Mouse (Mus musculus): ENCODE measurements around the gene Eif4g3. TPM values are rescaled to one million over a fixed set of nuclear protein-coding genes. Genes with fewer than 3 reads are reported as not detected.

Eif4g3 gene
- polyA plus RNA-seq, 1 experiment: 382 TPM

DNA sequence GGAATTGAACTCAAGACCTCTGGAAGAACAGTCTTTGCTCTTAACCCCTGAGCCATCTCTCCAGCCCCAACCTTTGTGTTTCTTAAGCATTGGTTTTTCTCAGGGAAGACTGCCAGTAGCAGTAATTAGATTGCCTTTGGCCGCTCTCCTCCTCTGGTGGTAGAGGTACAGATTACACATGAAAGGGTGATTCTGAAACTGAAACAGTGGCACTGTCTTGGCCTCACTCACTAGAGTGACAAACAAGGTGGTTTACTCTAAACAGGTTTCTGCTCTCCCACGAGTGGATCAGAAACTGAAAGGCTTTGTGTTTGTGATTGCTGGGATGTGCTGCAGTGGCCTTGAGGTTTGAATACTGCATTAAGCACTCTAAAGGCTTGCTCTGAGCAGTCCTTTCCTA is 96.7 kb downstream of the Eif4g3 start:
- peaks cover 13% of the 10 kb centered on the region for H3K4me1 ChIP-seq (ENCODE audit: control insufficient read depth, insufficient read depth, low read length)
- TF ChIP-seq CTCF (IDR thresholded peaks at IDR 0.05; ENCODE audit: insufficient read depth, low read depth, low read length): no peak
- no peak for TF ChIP-seq POLR2A (IDR thresholded peaks at IDR 0.05; ENCODE audit: insufficient read depth, low read depth, low read length)
- WGBS: 53% methylated on average over 2 of the region's 2 CpGs
- no peak overlapping the region for H3K4me3 ChIP-seq (ENCODE audit: insufficient read depth, low read depth, low read length)
- no peak overlapping the region for H3K27ac ChIP-seq (ENCODE audit: insufficient read depth, low read depth, low read length)

DNA sequence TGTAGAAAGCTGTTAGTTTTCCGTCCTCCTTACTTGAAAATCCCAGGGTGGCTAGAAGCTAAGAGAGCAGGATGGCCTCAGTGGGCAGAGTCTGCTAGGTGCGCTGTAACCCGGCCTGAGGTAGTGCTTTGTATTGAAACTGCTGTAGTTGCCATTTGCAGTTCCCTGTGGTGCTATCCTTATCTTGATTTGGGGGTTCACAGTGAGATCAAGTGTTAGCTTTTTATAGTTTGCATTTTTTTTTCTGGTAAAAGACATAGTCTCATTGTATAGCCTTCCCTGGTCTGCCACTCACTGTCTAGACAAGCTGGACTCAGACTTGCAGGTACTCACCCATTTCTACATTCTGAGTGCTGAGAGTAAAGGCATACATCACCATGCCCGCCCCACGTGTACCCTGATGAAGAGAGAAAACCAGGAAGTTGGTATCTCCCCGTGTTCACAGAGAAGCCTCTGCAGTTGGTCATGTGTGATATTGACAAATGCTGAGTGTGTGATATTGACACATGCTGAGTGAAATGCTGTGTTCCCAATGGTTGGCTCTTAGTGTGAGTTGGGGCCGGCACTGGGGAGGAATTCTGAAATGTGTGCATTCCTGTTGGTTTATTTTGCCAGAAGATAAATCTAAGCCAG is 98.9 kb downstream of the Eif4g3 start:
- Histone ChIP-seq H3K27ac (ENCODE audit: insufficient read depth, low read depth, low read length) (no peak overlapping the region), H3K4me3 (ENCODE audit: insufficient read depth, low read depth, low read length) (no peak overlapping the region), H3K4me1 (ENCODE audit: control insufficient read depth, insufficient read depth, low read length) (peaks cover 2% of the 10 kb centered on the region; the same call in 1 of the 2 replicates)
- TF ChIP-seq POLR2A (IDR thresholded peaks at IDR 0.05; ENCODE audit: insufficient read depth, low read depth, low read length) (no peak), CTCF (IDR thresholded peaks at IDR 0.05; ENCODE audit: insufficient read depth, low read depth, low read length) (no peak)
- WGBS: 86% methylated on average over 7 of the region's 7 CpGs

DNA sequence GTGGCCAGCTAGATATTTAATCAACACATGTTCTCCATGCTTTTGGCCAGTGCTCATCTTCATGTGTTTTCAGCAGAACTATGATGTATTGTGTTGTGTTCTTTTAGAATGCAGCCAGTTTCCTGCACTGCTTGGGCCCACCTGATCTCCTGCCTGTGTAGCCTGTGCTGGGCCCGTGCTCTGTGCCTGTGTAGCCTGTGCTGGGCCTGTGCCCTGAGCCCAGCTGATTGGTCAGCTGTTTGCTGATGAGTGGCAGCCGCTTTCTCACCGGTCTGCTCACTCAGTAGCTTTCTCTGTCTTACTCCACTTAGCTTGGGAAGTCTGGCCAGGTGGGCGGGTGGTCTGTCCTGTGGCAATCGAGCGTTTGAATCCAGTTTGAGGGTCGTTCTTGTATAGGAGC is 107.6 kb downstream of the Eif4g3 start:
- no peak for TF ChIP-seq POLR2A (IDR thresholded peaks at IDR 0.05; ENCODE audit: insufficient read depth, low read depth, low read length)
- TF ChIP-seq CTCF (IDR thresholded peaks at IDR 0.05; ENCODE audit: insufficient read depth, low read depth, low read length): no peak
- Histone ChIP-seq H3K4me3 (ENCODE audit: insufficient read depth, low read depth, low read length) (no peak overlapping the region), H3K4me1 (ENCODE audit: control insufficient read depth, insufficient read depth, low read length) (peaks cover 10% of the 10 kb centered on the region; the same call in 1 of the 2 replicates), H3K27ac (ENCODE audit: insufficient read depth, low read depth, low read length) (no peak overlapping the region)
- WGBS: 69% methylated on average over 7 of the region's 7 CpGs

DNA sequence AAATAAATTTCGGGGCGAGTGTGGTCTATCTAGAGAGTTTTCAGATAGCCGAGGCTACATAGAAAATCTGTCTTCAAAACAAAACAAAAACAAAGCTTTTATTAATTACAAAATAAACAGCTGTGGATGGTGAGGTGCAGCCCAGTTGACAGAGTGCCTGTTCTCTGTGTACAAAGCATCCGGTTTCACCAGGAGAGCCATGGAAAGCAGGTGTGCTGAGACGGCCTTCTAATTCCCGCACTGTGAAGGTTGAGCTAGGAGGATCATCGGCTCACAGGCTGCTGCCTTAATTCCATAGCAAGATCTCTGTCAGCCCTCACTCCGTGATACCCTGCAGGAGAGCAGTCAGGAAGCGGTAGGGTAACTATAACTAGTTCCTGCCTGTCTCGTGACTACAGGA is 109.0 kb downstream of the Eif4g3 start:
- no peak for TF ChIP-seq POLR2A (IDR thresholded peaks at IDR 0.05; ENCODE audit: insufficient read depth, low read depth, low read length)
- TF ChIP-seq CTCF (IDR thresholded peaks at IDR 0.05; ENCODE audit: insufficient read depth, low read depth, low read length): no peak
- no peak overlapping the region for H3K27ac ChIP-seq (ENCODE audit: insufficient read depth, low read depth, low read length)
- H3K4me1 ChIP-seq (ENCODE audit: control insufficient read depth, insufficient read depth, low read length): peaks cover 10% of the 10 kb centered on the region; the same call in 1 of the 2 replicates
- H3K4me3 ChIP-seq (ENCODE audit: insufficient read depth, low read depth, low read length): no peak overlapping the region
- WGBS: 76% methylated on average over 10 of the region's 10 CpGs

DNA sequence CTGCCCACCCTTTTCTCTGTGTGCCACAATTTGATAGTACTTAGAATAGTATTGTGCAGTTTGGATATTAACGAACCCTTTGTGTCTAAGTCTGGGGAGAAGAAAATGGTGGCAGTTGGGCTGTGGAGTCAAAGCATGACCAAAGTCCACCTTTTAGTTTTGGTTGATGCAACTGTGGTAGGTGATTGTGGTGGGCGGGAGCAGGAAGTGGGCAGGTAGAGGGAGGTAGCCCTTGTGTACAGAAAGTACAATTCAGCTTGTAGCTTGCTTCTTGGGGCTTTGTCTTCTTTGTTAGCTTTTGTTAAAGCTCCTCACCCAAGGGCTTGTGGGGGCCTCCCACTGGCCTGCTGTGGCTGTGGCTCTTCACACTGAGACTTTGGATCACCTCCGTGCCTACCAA is 109.6 kb downstream of the Eif4g3 start:
- H3K4me3 ChIP-seq (ENCODE audit: insufficient read depth, low read depth, low read length): no peak overlapping the region
- WGBS: 82% methylated on average over 3 of the region's 3 CpGs
- TF ChIP-seq CTCF (IDR thresholded peaks at IDR 0.05; ENCODE audit: insufficient read depth, low read depth, low read length) (no peak), POLR2A (IDR thresholded peaks at IDR 0.05; ENCODE audit: insufficient read depth, low read depth, low read length) (no peak)

DNA sequence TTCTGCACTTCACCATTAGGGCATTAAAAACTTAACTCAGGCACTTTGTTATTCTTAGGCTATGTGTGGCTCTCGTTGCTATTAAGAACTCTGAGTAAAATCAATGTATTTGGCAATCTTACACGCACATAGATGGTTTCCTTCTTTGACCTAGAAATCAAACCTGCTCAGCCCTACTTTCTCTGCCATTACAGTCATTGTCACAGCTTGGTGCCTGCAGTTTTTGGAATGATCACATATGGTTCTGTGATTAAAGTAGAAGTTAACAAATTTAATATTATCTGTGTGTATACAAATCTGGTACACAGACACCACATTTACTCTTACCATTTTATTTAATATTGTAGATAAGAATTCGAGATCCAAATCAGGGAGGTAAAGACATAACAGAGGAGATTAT is 112.1 kb downstream of the Eif4g3 start:
- TF ChIP-seq CTCF (IDR thresholded peaks at IDR 0.05; ENCODE audit: insufficient read depth, low read depth, low read length) (no peak), POLR2A (IDR thresholded peaks at IDR 0.05; ENCODE audit: insufficient read depth, low read depth, low read length) (no peak)
- 77% methylated on average over 3 of the region's 3 CpGs for WGBS
- Histone ChIP-seq H3K27ac (ENCODE audit: insufficient read depth, low read depth, low read length) (no peak overlapping the region), H3K4me1 (ENCODE audit: control insufficient read depth, insufficient read depth, low read length) (peaks cover 10% of the 10 kb centered on the region; the same call in 1 of the 2 replicates), H3K4me3 (ENCODE audit: insufficient read depth, low read depth, low read length) (no peak overlapping the region)

More for the DNA sequence above, 109.6 kb downstream of the Eif4g3 start:
- Histone ChIP-seq H3K4me1 (ENCODE audit: control insufficient read depth, insufficient read depth, low read length) (peaks cover 10% of the 10 kb centered on the region; the same call in 1 of the 2 replicates), H3K27ac (ENCODE audit: insufficient read depth, low read depth, low read length) (no peak overlapping the region)

DNA sequence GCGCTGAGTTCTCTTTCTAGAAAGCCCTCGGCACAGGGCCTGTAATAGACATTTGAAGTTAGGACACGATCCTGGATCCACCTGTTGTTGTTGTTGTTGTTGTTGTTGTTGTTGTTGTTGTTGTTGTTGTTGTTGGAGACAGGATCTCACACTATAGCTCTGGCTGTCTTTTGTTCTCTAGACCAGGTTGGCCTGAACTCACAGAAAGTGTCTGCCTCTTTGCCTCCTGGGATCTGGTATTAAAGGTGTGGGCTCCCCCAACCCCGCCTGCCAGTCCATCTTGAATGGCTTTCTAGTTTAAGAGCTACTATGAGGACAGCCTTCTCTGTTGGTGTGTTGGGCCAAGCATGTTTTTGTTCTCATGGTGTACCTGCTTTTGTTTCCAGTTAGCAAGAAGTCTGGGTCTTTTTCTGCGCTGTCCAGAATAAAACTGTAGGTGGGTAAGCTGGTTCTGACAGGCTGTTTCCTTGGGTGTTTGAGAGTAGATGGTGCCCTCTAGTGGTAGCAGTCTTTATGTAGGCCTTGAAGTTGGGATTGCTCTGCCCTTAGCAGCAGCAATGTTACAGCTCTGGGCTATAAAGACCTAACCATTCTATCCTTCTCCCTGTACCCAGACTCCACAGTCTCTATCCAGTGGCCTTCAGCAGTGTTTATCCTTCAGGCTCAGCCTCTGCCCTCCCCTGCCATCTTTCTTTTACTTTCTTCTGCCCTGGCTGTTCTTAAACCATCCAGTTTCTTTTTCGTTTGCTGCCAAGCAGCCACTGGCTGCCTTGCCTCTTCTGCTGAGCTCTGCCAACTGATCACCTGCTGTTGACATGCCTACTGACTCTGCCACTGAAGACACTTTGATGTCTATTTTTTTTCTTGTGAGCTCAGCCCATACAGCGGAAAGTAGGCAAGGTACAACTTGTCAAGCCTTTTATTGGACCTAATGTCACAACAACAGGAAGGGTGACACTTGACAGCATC is 114.9 kb downstream of the Eif4g3 start:
- TF ChIP-seq POLR2A (IDR thresholded peaks at IDR 0.05; ENCODE audit: insufficient read depth, low read depth, low read length) (no peak), CTCF (IDR thresholded peaks at IDR 0.05; ENCODE audit: insufficient read depth, low read depth, low read length) (no peak)
- H3K4me1 ChIP-seq (ENCODE audit: control insufficient read depth, insufficient read depth, low read length): 0 out of 2 replicates have a peak, but pooled peaks cover 3% of the 10 kb centered on the region
- no peak overlapping the region for H3K27ac ChIP-seq (ENCODE audit: insufficient read depth, low read depth, low read length)
- H3K4me3 ChIP-seq (ENCODE audit: insufficient read depth, low read depth, low read length): no peak overlapping the region
- 68% methylated on average over 7 of the region's 7 CpGs for WGBS

DNA sequence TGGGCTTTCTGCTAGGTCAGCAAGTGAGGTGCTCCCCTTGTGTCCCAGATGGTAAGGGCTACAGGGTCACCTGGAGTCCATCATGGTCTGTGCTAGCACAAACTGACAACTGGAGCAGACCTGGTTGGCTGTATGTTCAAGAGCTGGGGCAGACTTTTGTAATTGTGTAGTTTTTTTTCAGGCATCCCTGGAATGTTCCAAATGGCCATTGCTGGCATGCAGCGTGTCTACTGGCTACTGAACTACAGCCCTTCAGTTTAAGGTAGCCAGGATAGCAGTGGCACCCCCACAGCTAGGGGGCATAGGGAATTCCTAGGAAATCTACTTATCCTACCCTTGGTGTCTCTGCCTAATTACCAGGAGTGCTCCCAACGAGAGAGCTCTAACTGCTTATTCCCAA is 115.7 kb downstream of the Eif4g3 start:
- Histone ChIP-seq H3K27ac (ENCODE audit: insufficient read depth, low read depth, low read length) (no peak overlapping the region), H3K4me1 (ENCODE audit: control insufficient read depth, insufficient read depth, low read length) (0 out of 2 replicates have a peak, but pooled peaks cover 3% of the 10 kb centered on the region), H3K4me3 (ENCODE audit: insufficient read depth, low read depth, low read length) (no peak overlapping the region)
- 75% methylated on average over 2 of the region's 2 CpGs for WGBS
- TF ChIP-seq POLR2A (IDR thresholded peaks at IDR 0.05; ENCODE audit: insufficient read depth, low read depth, low read length): no peak
- TF ChIP-seq CTCF (IDR thresholded peaks at IDR 0.05; ENCODE audit: insufficient read depth, low read depth, low read length): no peak

DNA sequence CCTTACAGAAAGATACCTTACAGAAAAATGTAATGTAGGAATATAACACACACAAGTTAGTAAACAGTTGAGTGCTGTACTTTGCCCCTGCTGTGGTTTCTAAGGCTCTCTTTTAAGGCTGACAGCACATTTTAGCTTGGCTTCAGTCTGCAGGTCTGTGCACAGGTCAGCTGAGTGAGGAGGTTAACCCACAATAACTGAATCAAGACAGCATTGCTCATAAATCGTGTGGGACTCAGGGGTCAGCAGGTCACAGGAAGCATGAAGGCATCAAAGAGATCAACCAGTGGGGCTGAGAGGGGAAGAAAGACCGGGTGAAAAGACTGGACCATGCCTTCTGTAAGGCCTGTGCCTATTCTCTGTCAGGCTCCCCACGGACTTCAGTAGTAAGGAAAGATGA is 116.5 kb downstream of the Eif4g3 start:
- Histone ChIP-seq H3K4me3 (ENCODE audit: insufficient read depth, low read depth, low read length) (no peak overlapping the region), H3K27ac (ENCODE audit: insufficient read depth, low read depth, low read length) (no peak overlapping the region), H3K4me1 (ENCODE audit: control insufficient read depth, insufficient read depth, low read length) (0 out of 2 replicates have a peak, but pooled peaks cover 3% of the 10 kb centered on the region)
- no peak for TF ChIP-seq CTCF (IDR thresholded peaks at IDR 0.05; ENCODE audit: insufficient read depth, low read depth, low read length)
- TF ChIP-seq POLR2A (IDR thresholded peaks at IDR 0.05; ENCODE audit: insufficient read depth, low read depth, low read length): no peak
- WGBS: 71% methylated on average over 3 of the region's 3 CpGs
